Mouse (Mus musculus) megakaryocyte, embryonic 14.5 days (primary cell): ENCODE measurements around the gene Itga5.

Experiments used
- FLI1 ChIP-seq: IDR thresholded peaks from 2 replicates; pipeline ENCODE4 v1.6.1; 2012; ENCODE audit warnings: low read length, inconsistent platforms, mixed read lengths
- GATA1 ChIP-seq: IDR thresholded peaks from 3 replicates; pipeline ENCODE4 v1.6.1; 2012; ENCODE audit warnings: mixed read lengths, low read length, inconsistent platforms, borderline replicate concordance

DNA sequence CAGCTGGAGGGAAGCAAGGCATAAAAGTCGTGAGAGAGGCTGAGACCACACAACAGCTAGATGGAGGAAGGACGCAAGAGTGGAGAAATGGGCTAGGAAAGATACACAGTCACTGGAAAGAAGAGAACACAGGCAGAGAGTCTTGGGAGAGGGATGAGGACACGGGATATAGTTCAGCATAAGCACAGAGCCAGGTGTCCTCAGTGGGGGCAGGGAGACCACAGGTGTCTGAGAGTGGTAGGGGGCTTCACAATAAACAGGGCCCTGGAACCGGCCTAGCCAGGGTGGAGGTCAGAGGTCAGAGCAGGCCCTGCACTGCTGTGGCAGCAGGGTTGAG is 27.8 kb downstream of the Itga5 start:
- TF ChIP-seq GATA1, result no peak
- TF ChIP-seq FLI1, result no peak
